Mouse (Mus musculus): Measurements from ENCODE around the gene Rimbp3.

Rimbp3 gene

DNA sequence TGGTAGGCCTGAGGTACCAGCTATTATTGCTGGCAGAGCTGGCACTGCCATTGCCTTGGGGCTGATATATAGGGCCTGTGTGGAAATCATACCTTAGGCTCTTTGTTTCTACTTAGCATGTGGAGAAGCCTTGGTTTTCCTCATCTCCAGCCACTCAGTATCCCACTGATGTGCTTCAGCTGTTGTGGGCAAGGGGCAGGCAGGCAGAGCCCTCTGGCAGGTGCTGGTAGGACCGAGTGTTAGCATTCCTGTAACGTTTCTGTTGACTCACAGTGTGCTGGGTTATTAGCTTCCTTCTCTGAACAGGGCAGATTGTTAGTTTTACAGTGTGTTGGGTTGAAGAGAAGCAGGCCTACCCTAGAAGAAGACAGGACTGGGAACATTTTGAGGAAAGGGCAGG, 46.9 kb downstream of the Rimbp3 start:
- no peak for DNase-seq (ENCODE audit: low read depth, low spot score)

DNA sequence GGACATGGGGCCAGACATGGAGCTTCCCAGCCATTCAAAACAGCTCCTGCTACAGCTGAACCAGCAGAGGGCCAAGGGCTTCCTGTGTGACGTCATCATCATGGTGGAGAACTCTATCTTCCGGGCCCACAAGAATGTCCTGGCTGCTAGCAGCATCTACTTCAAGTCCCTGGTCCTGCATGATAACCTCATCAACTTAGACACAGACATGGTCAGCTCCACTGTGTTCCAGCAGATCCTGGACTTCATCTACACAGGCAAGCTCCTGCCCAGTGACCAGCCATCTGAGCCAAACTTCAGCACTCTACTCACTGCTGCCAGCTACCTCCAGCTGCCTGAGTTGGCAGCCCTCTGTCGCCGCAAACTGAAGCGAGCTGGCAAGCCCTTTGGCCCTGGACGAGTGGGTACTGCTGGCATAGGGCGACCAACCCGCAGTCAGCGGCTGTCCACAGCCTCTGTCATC, 49.0 kb downstream of the Rimbp3 start:
- DNase-seq (ENCODE audit: low read depth, low spot score) = no peak

- DNase-seq (ENCODE audit: low read depth, low spot score) = no peak
These were observed 50.5 kb downstream of the Rimbp3 start for GRCm38 (mm10) chr16:17258917-17259316.

GRCm38 (mm10) chr16:17261341-17261740, 52.9 kb downstream of the Rimbp3 start:
- DNase-seq (ENCODE audit: low read depth, low spot score) = no peak

Data from forelimb bud, embryonic 11.5 days (tissue).